In the genomic region with DNA sequence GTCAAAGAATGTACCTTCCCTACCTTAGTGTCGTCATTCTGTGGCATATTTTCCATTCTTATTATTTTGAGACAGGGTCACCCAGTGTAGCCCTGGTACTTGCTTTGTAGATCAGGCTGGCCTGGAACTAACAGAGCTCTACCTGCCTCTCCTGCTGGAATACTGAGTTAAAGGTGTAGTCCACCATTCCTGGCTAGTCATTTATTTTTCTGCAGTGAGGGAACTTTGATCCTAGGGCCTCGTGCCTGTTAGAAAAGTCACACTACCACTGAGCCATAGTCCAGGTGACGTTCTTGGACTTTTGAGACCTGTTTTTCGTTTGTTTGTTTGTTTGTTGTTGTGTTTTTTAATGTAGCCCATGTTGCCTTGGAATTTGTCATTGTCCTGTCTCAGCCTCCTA, we compare ENCODE assay signal across 15 mouse cellular contexts. TPM values are rescaled to one million over a fixed set of nuclear protein-coding genes. Genes with fewer than 3 reads are reported as not detected.
DNase-seq lines count a peak whose midpoint lies in the region; ATAC-seq and TF ChIP-seq lines count a peak whose summit lies in the region.
"Had no signal": no experiment of that assay in that cellular context is flagged by ENCODE, and none has a peak within 500 bp of the region (broad histone marks: within the 10 kb centered on the region; RNA-seq: fewer than 3 reads in every experiment).

No protein-coding gene starts in this region.

- no peak for ATAC-seq in embryonic facial prominence, embryonic 13.5 days (ENCODE audit: insufficient number of reproducible peaks, insufficient read depth, low FRiP score, low TSS enrichment, low read depth)
- no peak for ATAC-seq in kidney, embryonic 16.5 days (ENCODE audit: low FRiP score, low TSS enrichment)

- no peak for TF ChIP-seq CTCF in layer of hippocampus, adult 2 months (conservative IDR thresholded peaks at IDR 0.05)

- TF ChIP-seq POLR2A in myocyte (IDR thresholded peaks at IDR 0.05; ENCODE audit: insufficient read length, low read depth): no peak

- peaks cover 7% of the 10 kb centered on the region for H3K79me2 ChIP-seq in myocyte (ENCODE audit: control insufficient read depth, insufficient read depth)

- no peaks in the 10 kb centered on the region for H3K9me3 ChIP-seq in embryonic facial prominence, embryonic 13.5 days
- H3K9me3 ChIP-seq in embryonic facial prominence, embryonic 10.5 days: no peaks in the 10 kb centered on the region
- no peaks in the 10 kb centered on the region for H3K9me3 ChIP-seq in kidney, embryonic 16.5 days (ENCODE audit: low read length)
- H3K9me3 ChIP-seq: G1E; limb, embryonic 15.5 days; midbrain, embryonic 13.5 days; neural tube, embryonic 13.5 days had no signal

- peak overlapping the region; percentile 68; the same call in 1 of the 2 replicates for H3K4me2 ChIP-seq in embryonic facial prominence, embryonic 13.5 days
- 0 out of 2 replicates have a peak overlapping the region, but pooled peaks have one; percentile 8 for H3K4me2 ChIP-seq in kidney, embryonic 16.5 days (replicated peaks; ENCODE audit: low read depth, low read length)
- H3K4me2 ChIP-seq in myocyte (ENCODE audit: low read depth): peak overlapping the region; percentile 15

- no peak overlapping the region for H3ac ChIP-seq in myocyte (ENCODE audit: control insufficient read depth, insufficient read length)

- DNase-seq in embryonic facial prominence, embryonic 10.5 days (ENCODE audit: low spot score): no peak
- no peak for DNase-seq in layer of hippocampus, adult 2 months (ENCODE audit: low spot score in 2 of 2)
- DNase-seq in layer of hippocampus, adult 9-11 months: no peak
- DNase-seq in testis, postnatal 14 days (ENCODE audit: low spot score): no peak
- no peak for DNase-seq in frontal cortex, postnatal 36 days (ENCODE audit: low spot score in 2 of 2)

- no peaks in the 10 kb centered on the region for H3K4me1 ChIP-seq in embryonic facial prominence, embryonic 13.5 days
- peaks cover 7% of the 10 kb centered on the region; the same call in 1 of the 2 replicates for H3K4me1 ChIP-seq in embryonic facial prominence, embryonic 10.5 days
- H3K4me1 ChIP-seq in kidney, embryonic 16.5 days (ENCODE audit: insufficient read depth, low read length): no peaks in the 10 kb centered on the region; the same call in 1 of the 2 replicates

- H3K9ac ChIP-seq in embryonic facial prominence, embryonic 13.5 days: no peak overlapping the region
- no peak overlapping the region for H3K9ac ChIP-seq in kidney, embryonic 16.5 days (replicated peaks; ENCODE audit: low read length)

- no peaks in the 10 kb centered on the region for H3K27me3 ChIP-seq in embryonic facial prominence, embryonic 13.5 days
- H3K27me3 ChIP-seq in embryonic facial prominence, embryonic 10.5 days (replicated peaks; ENCODE audit: low read depth, poor library complexity, severe bottlenecking): no peaks in the 10 kb centered on the region
- no peaks in the 10 kb centered on the region for H3K27me3 ChIP-seq in kidney, embryonic 16.5 days (ENCODE audit: insufficient read depth, low read length)
- H3K27me3 ChIP-seq in myocyte (ENCODE audit: control insufficient read depth, insufficient read depth, insufficient read length): no peaks in the 10 kb centered on the region
- H3K27me3 ChIP-seq: limb, embryonic 15.5 days; midbrain, embryonic 13.5 days; neural tube, embryonic 13.5 days had no signal

- H3K27ac ChIP-seq in embryonic facial prominence, embryonic 13.5 days: no peak overlapping the region
- no peak overlapping the region for H3K27ac ChIP-seq in embryonic facial prominence, embryonic 10.5 days (replicated peaks)
- peak overlapping the region; percentile 91; the same call in 1 of the 2 replicates for H3K27ac ChIP-seq in layer of hippocampus, adult 2 months
- no peak overlapping the region for H3K27ac ChIP-seq in kidney, embryonic 16.5 days (ENCODE audit: low read length)
- H3K27ac ChIP-seq: midbrain, embryonic 13.5 days; neural tube, embryonic 13.5 days had no signal

- 82% methylated on average over 4 of the region's 4 CpGs for WGBS in embryonic facial prominence, embryonic 13.5 days
- 82% methylated on average over 4 of the region's 4 CpGs for WGBS in embryonic facial prominence, embryonic 10.5 days
- 80% methylated on average over 4 of the region's 4 CpGs for WGBS in kidney, embryonic 16.5 days

- H3K36me3 ChIP-seq in embryonic facial prominence, embryonic 13.5 days: no peaks in the 10 kb centered on the region
- H3K36me3 ChIP-seq in embryonic facial prominence, embryonic 10.5 days (replicated peaks): 0 out of 2 replicates have a peak, but pooled peaks cover 3% of the 10 kb centered on the region
- H3K36me3 ChIP-seq in kidney, embryonic 16.5 days (ENCODE audit: insufficient read depth, low read length): no peaks in the 10 kb centered on the region
- H3K36me3 ChIP-seq in myocyte (ENCODE audit: control insufficient read depth, insufficient read depth): no peaks in the 10 kb centered on the region
- H3K36me3 ChIP-seq: midbrain, embryonic 13.5 days had no signal

- no peak overlapping the region for H3K4me3 ChIP-seq in embryonic facial prominence, embryonic 13.5 days
- H3K4me3 ChIP-seq in embryonic facial prominence, embryonic 10.5 days: no peak overlapping the region
- peak overlapping the region; percentile 86 for H3K4me3 ChIP-seq in layer of hippocampus, adult 2 months
- H3K4me3 ChIP-seq in kidney, embryonic 16.5 days (ENCODE audit: low read length): no peak overlapping the region
- peak overlapping the region; percentile 29 for H3K4me3 ChIP-seq in myocyte

TF ChIP-seq in myocyte, 11 proteins besides CTCF, POLR2A, EP300 and RAD21:
- TF ChIP-seq CEBPB (IDR thresholded peaks at IDR 0.05; ENCODE audit: insufficient read depth, poor library complexity, severe bottlenecking) (no peak), E2F4 (IDR thresholded peaks at IDR 0.05; ENCODE audit: insufficient read depth) (no peak), TCF3 (IDR thresholded peaks at IDR 0.05; ENCODE audit: insufficient read length, low read depth) (no peak), MYOG (IDR thresholded peaks at IDR 0.05; ENCODE audit: control insufficient read depth in 1 of 3, insufficient read depth in 1 of 3, insufficient read length in 2 of 3, low read depth in 2 of 3) (no peak), USF1 (IDR thresholded peaks at IDR 0.05; ENCODE audit: low read depth) (no peak), MAX (IDR thresholded peaks at IDR 0.05; ENCODE audit: low read depth) (no peak), MYOD1 (IDR thresholded peaks at IDR 0.05; ENCODE audit: control insufficient read depth in 1 of 3, insufficient read length in 2 of 3, low read depth in 2 of 3) (no peak), POLR2AphosphoS2 (IDR thresholded peaks at IDR 0.05; ENCODE audit: insufficient read length, low read depth) (no peak), TCF12 (IDR thresholded peaks at IDR 0.05; ENCODE audit: insufficient read depth, poor library complexity, severe bottlenecking) (no peak), SRF (IDR thresholded peaks at IDR 0.05; ENCODE audit: control insufficient read depth, insufficient read length, low read depth) (no peak), REST (IDR thresholded peaks at IDR 0.05; ENCODE audit: insufficient read depth, insufficient read length) (no peak)

RNA-seq across cellular contexts. Expression of gene Irak2, which starts 0.9 kb away (rescaled TPM):
- polyA plus RNA-seq in embryonic facial prominence, embryonic 13.5 days (2015; fragmentation: Nextera tagmentation; extraction: Ambion mirVana): 2.4 and 2.8 TPM in 2 replicates
- 3.8 and 4.5 TPM in 2 replicates for polyA plus RNA-seq in embryonic facial prominence, embryonic 10.5 days (2016; fragmentation: Nextera tagmentation; extraction: Ambion mirVana)
- 10 to 100 TPM; 16.6 to 18.8 TPM for total RNA-seq in layer of hippocampus, adult 2 months (2021)
- polyA plus RNA-seq in kidney, embryonic 16.5 days (2015; fragmentation: Nextera tagmentation; extraction: Ambion mirVana): 4.4 and 5.6 TPM in 2 replicates
- 17.0 TPM for polyA plus RNA-seq in myocyte (2012; fragmentation: generic; extraction: Trizol)

RNA-seq across cellular contexts. Expression of gene Vhl, which starts 15.4 kb away (rescaled TPM):
- 48.0 and 50.0 TPM in 2 replicates for polyA plus RNA-seq in embryonic facial prominence, embryonic 13.5 days (2015; fragmentation: Nextera tagmentation; extraction: Ambion mirVana)
- polyA plus RNA-seq in embryonic facial prominence, embryonic 10.5 days (2016; fragmentation: Nextera tagmentation; extraction: Ambion mirVana): 41.9 and 44.8 TPM in 2 replicates
- total RNA-seq in layer of hippocampus, adult 2 months (2021): 10 to 100 TPM; 44.3 to 44.9 TPM
- polyA plus RNA-seq in kidney, embryonic 16.5 days (2015; fragmentation: Nextera tagmentation; extraction: Ambion mirVana): 34.0 and 40.7 TPM in 2 replicates
- polyA plus RNA-seq in myocyte (2012; fragmentation: generic; extraction: Trizol): 20.6 TPM

RNA-seq across cellular contexts. Expression of gene Brk1, which starts 34.6 kb away (rescaled TPM):
- polyA plus RNA-seq in embryonic facial prominence, embryonic 13.5 days (2015; fragmentation: Nextera tagmentation; extraction: Ambion mirVana): 233 and 240 TPM in 2 replicates
- 200 and 208 TPM in 2 replicates for polyA plus RNA-seq in embryonic facial prominence, embryonic 10.5 days (2016; fragmentation: Nextera tagmentation; extraction: Ambion mirVana)
- total RNA-seq in layer of hippocampus, adult 2 months (2021): 100 to 1,000 TPM; 211 to 234 TPM
- 221 and 224 TPM in 2 replicates for polyA plus RNA-seq in kidney, embryonic 16.5 days (2015; fragmentation: Nextera tagmentation; extraction: Ambion mirVana)
- polyA plus RNA-seq in myocyte (2012; fragmentation: generic; extraction: Trizol): 199 TPM

RNA-seq across cellular contexts. Expression of gene Fancd2os, which starts 38.7 kb away (rescaled TPM):
- not detected in 2 replicates for polyA plus RNA-seq in embryonic facial prominence, embryonic 13.5 days (2015; fragmentation: Nextera tagmentation; extraction: Ambion mirVana)
- 0.22 TPM in 1 of 2 replicates, not detected in the other for polyA plus RNA-seq in embryonic facial prominence, embryonic 10.5 days (2016; fragmentation: Nextera tagmentation; extraction: Ambion mirVana)
- total RNA-seq in layer of hippocampus, adult 2 months (2021): under 1 TPM; 0.33 to 0.86 TPM
- polyA plus RNA-seq in kidney, embryonic 16.5 days (2015; fragmentation: Nextera tagmentation; extraction: Ambion mirVana): 0.68 and 1.1 TPM in 2 replicates
- polyA plus RNA-seq in myocyte (2012; fragmentation: generic; extraction: Trizol): 0.04 TPM
- total RNA-seq: gastrocnemius, postnatal 4 days had no signal
- polyA plus RNA-seq: embryonic facial prominence, embryonic 11.5 days; forebrain, embryonic 16.5 days; G1E; limb, embryonic 15.5 days; midbrain, embryonic 13.5 days had no signal

RNA-seq across cellular contexts. Expression of gene Tatdn2, which starts 57.6 kb away (rescaled TPM):
- 0.70 and 0.72 TPM in 2 replicates for polyA plus RNA-seq in embryonic facial prominence, embryonic 13.5 days (2015; fragmentation: Nextera tagmentation; extraction: Ambion mirVana)
- polyA plus RNA-seq in embryonic facial prominence, embryonic 10.5 days (2016; fragmentation: Nextera tagmentation; extraction: Ambion mirVana): 0.68 and 0.72 TPM in 2 replicates
- total RNA-seq in layer of hippocampus, adult 2 months (2021): 10 to 100 TPM; 60.4 to 67.8 TPM
- 0.72 and 0.95 TPM in 2 replicates for polyA plus RNA-seq in kidney, embryonic 16.5 days (2015; fragmentation: Nextera tagmentation; extraction: Ambion mirVana)
- polyA plus RNA-seq in myocyte (2012; fragmentation: generic; extraction: Trizol): 21.0 TPM

Comparison
In these comparisons a context has a peak if more than half of its experiments do, and no peak if none do; other contexts are left out.
1. H3K4me2 ChIP-seq: peak in every context shown above with its lines; median percentile 68 in embryonic facial prominence, embryonic 13.5 days; 15 in myocyte; 8 in kidney, embryonic 16.5 days.
2. H3K4me3 ChIP-seq: peak in layer of hippocampus, adult 2 months (single experiment) and myocyte (single experiment); none in embryonic facial prominence, embryonic 13.5 days (single experiment), embryonic facial prominence, embryonic 10.5 days (single experiment) and kidney, embryonic 16.5 days (single experiment).